Mouse (Mus musculus): ENCODE measurements around the gene Ermp1. TPM values are rescaled to one million over a fixed set of nuclear protein-coding genes. Genes with fewer than 3 reads are reported as not detected.

Ermp1 gene
- total RNA-seq, 2 experiments from 2014 or later, result 33.7 to 34.1 TPM

DNA sequence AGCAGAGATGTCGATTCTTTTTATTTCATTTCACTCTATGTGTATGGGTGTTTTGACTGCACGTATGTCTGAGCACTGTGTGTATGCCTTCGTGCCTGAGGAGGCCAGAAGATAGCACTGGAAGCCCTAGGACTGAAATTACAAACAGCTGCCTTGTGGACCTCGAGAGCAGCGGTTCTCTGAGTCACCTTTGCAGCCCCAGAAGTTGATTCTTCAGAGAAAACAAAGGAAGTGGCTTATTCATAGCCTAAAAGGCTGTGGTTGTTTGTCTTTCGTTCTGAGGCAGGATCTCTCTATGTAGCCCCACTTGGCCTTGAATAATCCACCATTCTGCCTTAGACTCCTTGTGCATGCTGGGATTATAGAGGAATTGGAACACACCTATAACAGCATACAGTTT, 11.5 kb upstream of the Ermp1 start:
- H3K27ac ChIP-seq, result no peak overlapping the region
- no peak overlapping the region for H3K4me3 ChIP-seq
- intact Hi-C loops (cut with DNase I), result no loop called here
- DNase-seq (ENCODE audit: extremely low spot score in 1 of 2, low spot score in 2 of 2), result no peak
- TF ChIP-seq CTCF (IDR thresholded peaks at IDR 0.05), result no peak

DNA sequence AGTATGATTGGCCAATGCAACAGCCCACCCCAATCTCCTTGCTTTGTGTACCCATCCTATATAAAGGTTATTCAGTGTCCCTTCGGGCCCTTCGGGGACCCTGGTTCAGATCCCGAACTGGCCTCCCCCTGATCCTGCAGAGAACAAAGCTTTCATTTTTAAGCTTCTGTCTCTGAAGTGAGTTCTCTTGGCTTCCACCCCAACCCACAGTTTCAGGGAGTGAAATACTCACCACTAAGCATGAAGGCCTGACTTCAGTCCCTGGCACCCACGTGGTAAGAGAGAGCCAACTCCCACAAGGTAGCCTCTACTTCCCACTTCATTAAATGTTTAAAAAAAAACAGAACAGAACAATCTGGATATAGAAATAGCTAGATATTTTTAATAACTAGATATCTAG, 10.6 kb upstream of the Ermp1 start:
- no peak for DNase-seq (ENCODE audit: extremely low spot score in 1 of 2, low spot score in 2 of 2)
- intact Hi-C loops (cut with DNase I), result no loop called here
- no peak overlapping the region for H3K4me3 ChIP-seq
- TF ChIP-seq CTCF (IDR thresholded peaks at IDR 0.05), result no peak
- H3K27ac ChIP-seq, result no peak overlapping the region

DNA sequence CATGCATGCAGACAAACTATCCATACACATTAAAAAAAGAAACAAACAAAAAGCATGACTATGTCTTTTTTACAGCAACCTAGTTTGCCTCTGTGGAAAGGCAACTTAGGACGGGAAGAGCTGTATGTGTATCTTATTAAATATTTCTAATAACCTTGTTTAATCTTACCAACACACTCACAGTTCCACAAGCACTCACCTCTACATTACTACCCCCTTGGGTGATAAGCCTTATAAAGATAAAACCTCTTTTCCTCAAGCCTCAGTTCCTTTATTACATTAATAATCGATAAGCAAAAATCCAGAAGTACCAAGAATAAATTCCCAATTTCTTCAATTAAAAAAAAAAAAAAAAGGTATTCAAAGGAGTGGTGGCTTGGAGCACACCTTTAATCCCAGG, 9.3 kb upstream of the Ermp1 start:
- H3K27ac ChIP-seq, result no peak overlapping the region
- intact Hi-C loops (cut with DNase I), result no loop called here
- no peak overlapping the region for H3K4me3 ChIP-seq
- DNase-seq (ENCODE audit: extremely low spot score in 1 of 2, low spot score in 2 of 2), result no peak
- TF ChIP-seq CTCF (IDR thresholded peaks at IDR 0.05), result no peak

GRCm38 (mm10) chr19:29657033-29657432, 8.8 kb upstream of the Ermp1 start:
- TF ChIP-seq CTCF (IDR thresholded peaks at IDR 0.05), result no peak
- Histone ChIP-seq H3K4me3 (no peak overlapping the region), H3K27ac (no peak overlapping the region)
- DNase-seq (ENCODE audit: extremely low spot score in 1 of 2, low spot score in 2 of 2), result no peak
- intact Hi-C loops (cut with DNase I), result no loop called here

- DNase-seq (ENCODE audit: extremely low spot score in 1 of 2, low spot score in 2 of 2), result no peak
- no peak for TF ChIP-seq CTCF (IDR thresholded peaks at IDR 0.05)
- no peak overlapping the region for H3K27ac ChIP-seq
- intact Hi-C loops (cut with DNase I), result no loop called here
- H3K4me3 ChIP-seq, result no peak overlapping the region
Observed at GRCm38 (mm10) chr19:29656620-29657019, 8.4 kb upstream of the Ermp1 start.

- no peak for TF ChIP-seq CTCF (IDR thresholded peaks at IDR 0.05)
- intact Hi-C loops (cut with DNase I), result no loop called here
- Histone ChIP-seq H3K4me3 (no peak overlapping the region), H3K27ac (no peak overlapping the region)
- DNase-seq (ENCODE audit: extremely low spot score in 1 of 2, low spot score in 2 of 2), result no peak
Observed at GRCm38 (mm10) chr19:29656029-29656428, 7.8 kb upstream of the Ermp1 start.

DNA sequence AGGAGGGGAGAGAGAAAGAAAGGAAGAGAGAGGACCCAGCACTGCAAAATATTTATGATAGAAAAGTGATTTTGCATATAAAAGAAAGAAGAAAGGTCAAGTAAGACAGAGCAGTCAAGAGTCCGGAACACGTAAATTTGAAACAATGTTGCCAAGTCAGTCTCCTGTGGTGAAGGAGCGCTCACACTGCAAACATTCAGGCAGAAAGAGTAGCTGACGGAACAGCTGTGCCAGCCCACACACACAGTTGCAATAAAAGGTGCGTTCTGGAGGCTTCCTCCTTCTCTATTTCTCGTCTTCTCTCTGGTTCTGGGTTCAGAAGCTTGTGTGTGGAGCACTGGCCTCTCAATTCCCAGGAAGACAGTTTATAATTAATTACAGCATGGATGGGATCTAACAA, 6.9 kb upstream of the Ermp1 start:
- H3K27ac ChIP-seq, result no peak overlapping the region
- no peak for TF ChIP-seq CTCF (IDR thresholded peaks at IDR 0.05)
- intact Hi-C loops (cut with DNase I), result no loop called here
- no peak for DNase-seq (ENCODE audit: extremely low spot score in 1 of 2, low spot score in 2 of 2)
- no peak overlapping the region for H3K4me3 ChIP-seq

- Histone ChIP-seq H3K27ac (no peak overlapping the region), H3K4me3 (no peak overlapping the region)
- no peak for DNase-seq (ENCODE audit: extremely low spot score in 1 of 2, low spot score in 2 of 2)
- intact Hi-C loops (cut with DNase I), result no loop called here
- no peak for TF ChIP-seq CTCF (IDR thresholded peaks at IDR 0.05)
Observed at GRCm38 (mm10) chr19:29653768-29654265, 5.6 kb upstream of the Ermp1 start.

- Histone ChIP-seq H3K27ac (no peak overlapping the region), H3K4me3 (no peak overlapping the region)
- no peak for DNase-seq (ENCODE audit: extremely low spot score in 1 of 2, low spot score in 2 of 2)
- intact Hi-C loops (cut with DNase I), result no loop called here
- no peak for TF ChIP-seq CTCF (IDR thresholded peaks at IDR 0.05)
Observed at GRCm38 (mm10) chr19:29649683-29650082, 1.5 kb upstream of the Ermp1 start.

DNA sequence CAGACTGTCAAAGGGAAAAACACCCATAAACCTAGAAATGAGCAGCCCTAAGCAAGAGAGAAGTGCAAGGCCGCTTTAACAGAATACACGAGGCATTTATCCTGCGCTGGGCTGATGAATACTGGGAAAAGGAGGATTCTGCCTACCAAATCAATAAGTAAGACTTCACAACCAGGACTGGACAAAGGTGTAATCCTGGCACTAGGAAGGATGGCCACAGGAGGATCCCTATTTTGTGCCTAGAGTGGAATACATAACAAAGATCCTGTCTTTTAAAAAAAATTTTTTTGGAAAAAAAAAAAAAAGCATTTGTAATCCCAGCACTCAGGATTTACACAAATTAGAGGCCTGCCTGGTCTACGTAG, 317 bp upstream of the Ermp1 start:
- intact Hi-C loops (cut with DNase I), result no loop called here
- no peak for TF ChIP-seq CTCF (IDR thresholded peaks at IDR 0.05)
- DNase-seq (ENCODE audit: extremely low spot score in 1 of 2, low spot score in 2 of 2), result no peak
- H3K4me3 ChIP-seq, result peak overlapping the region; percentile 94
- peak overlapping the region; percentile 92 for H3K27ac ChIP-seq

DNA sequence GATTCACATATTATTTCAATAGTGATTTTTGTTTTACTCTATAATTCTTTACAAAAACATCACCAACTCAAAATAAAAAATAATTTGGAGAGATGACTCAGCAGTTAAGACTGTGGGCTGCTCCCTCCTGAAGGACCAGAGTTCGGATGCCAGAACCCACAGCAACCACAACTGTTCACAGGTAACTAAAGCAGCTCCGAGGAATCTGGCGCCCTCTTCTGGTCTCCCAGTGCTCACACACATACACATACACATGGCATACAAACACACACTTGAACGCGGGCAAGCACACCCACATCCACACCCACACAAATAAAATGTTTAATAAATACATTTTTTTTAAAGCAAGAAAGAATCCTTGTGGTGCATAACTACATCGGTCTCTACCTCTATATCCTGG, 3.5 kb downstream of the Ermp1 start:
- intact Hi-C loops (cut with DNase I), result no loop called here
- no peak overlapping the region for H3K27ac ChIP-seq
- peak; percentile 31 for TF ChIP-seq CTCF (IDR thresholded peaks at IDR 0.05)
- H3K4me3 ChIP-seq, result no peak overlapping the region
- no peak for DNase-seq (ENCODE audit: extremely low spot score in 1 of 2, low spot score in 2 of 2)

- Histone ChIP-seq H3K27ac (no peak overlapping the region), H3K4me3 (no peak overlapping the region)
- intact Hi-C loops (cut with DNase I), result no loop called here
- TF ChIP-seq CTCF (IDR thresholded peaks at IDR 0.05), result no peak
- DNase-seq (ENCODE audit: extremely low spot score in 1 of 2, low spot score in 2 of 2), result no peak
Observed at GRCm38 (mm10) chr19:29643194-29643922, 4.9 kb downstream of the Ermp1 start.

DNA sequence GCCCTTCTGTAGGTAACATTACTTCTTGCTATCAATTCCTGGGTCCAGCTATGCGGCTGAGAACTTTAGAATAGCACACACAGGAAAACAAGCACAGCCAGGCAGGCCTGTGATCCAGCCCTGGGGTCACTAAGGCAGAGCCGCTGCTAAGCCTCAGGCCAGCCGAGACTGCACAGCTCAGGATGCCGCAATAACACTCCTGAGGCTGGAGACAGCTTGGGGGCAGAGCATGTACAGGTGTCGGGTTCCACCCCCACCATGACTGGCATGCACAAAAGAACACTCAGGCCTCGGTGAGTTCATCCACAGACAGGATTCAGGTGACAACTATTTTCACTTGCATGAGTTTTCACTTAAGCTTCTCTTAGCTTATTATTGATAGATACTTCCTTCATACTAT, 6.0 kb downstream of the Ermp1 start:
- no peak for TF ChIP-seq CTCF (IDR thresholded peaks at IDR 0.05)

More for the DNA sequence above, 6.0 kb downstream of the Ermp1 start:
- no peak for DNase-seq (ENCODE audit: extremely low spot score in 1 of 2, low spot score in 2 of 2)
- intact Hi-C loops (cut with DNase I), result no loop called here
- Histone ChIP-seq H3K4me3 (no peak overlapping the region), H3K27ac (no peak overlapping the region)
